Mouse (Mus musculus) 416B (cell line): ENCODE measurements at regions not wholly inside any gene's neighbourhood (a gene's known extent, or its start where the extent isn't known, plus 50 kb on each side); places are given as distances from the start of the nearest gene placed in this dataset.

ENCODE experiments used
- DNase-seq: peaks from one replicate; pipeline ENCODE4 v3.0.0; 2011; ENCODE audit warnings: low read depth

DNA sequence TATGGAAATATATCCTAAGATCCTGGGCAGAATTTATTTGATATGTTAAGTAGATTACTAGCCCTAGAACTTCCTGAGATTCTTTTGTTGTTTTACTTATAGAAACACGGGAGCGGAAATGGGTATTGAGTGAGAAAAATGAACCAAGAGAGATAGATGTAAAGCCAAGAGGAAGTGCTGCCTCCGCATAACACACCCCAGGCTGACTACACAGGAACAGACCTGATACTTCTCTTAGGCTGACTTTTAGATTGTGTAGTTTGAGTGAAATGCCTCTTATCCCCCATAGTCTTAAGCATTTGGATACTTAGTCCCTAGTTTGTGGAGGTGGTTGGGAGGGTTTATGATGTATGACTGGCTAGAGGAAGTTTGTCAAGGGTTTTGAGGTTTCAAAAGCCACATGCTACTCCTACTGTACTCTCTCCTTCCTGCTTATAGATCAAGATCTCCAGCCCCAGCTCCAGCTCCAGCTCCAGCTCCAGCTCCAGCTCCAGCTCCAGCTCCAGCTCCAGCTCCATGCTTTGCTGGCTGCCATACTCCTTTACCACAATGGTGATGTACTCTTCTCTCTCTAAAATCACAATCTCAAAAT, 210.0 kb upstream of the Nrp1 start:
- peak; percentile 90 for DNase-seq

DNA sequence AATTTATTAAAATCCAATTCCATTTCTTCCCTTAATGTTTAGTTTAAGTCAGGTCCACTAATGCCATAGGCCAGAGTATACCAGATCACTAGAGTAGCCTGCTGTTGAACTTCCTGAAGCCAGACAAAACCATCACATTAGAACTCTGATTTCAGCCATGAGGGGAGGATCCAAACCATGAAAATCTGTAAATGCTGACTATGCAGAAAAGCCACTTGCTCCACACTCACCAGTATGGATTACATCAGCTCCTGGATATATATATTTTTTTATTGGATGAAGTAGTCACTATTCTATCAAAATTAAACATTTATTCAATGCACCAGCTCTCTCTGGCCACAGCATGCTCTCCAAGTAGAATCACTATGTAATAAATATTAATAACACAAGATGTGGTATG, 202.8 kb upstream of the Nrp1 start:
- DNase-seq: no peak

DNA sequence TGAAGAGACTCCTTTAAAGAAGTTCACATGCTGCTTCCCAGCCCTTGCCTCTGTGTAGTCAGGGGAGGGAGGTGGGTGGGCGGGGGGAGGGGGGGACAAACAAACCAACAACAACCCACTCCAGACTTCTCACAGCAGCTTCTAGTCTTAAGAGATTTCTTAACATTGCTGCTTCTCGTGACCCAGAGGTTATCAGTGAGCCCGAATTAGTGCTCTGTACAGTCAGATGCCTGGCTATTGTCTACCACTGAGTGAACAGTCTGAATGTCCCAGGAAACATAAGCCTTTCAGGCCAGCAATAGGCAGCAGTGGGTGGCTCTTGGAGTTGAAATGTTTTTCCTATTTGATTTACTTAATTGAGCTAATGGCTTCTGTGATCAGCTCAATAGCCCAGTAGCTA, 202.2 kb upstream of the Nrp1 start:
- DNase-seq: no peak

DNA sequence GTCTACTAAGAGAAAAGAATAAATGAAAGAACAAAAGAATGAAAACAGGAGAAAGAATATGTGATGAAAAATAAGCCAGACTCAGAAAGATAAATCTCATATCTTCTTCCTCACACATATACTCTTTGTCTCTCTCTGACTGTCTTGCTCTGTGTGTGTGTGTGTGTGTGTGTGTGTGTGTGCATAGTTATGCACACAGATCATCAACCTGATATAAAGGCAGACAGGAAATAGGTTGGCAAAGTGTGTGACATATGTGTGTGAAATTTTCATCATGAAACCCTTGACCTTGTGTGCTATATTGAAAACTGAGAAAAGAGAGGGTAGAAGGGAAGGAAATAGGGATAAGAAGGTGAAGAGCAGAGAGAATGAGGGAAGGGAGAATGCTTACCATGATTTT, 195.5 kb upstream of the Nrp1 start:
- DNase-seq: no peak

DNA sequence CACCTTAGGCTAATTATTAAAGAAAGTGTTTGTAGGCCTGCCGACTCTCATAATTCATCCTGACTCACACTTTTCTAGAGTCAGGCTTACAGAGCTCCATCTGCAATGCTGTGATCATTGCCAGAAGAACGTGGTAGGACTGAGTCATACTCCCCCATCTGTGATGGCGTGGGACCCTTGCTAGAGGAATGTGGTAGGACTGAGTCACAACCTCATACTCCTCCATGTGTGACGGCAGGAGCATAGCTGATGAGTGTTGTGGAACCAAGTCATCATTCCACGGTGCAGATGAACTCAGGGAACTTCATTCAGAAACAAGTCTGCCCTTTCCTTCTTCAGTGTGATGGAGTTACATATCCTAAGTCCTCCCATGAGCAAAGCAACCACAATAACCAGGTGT, 193.4 kb upstream of the Nrp1 start:
- peak; percentile 73 for DNase-seq

DNA sequence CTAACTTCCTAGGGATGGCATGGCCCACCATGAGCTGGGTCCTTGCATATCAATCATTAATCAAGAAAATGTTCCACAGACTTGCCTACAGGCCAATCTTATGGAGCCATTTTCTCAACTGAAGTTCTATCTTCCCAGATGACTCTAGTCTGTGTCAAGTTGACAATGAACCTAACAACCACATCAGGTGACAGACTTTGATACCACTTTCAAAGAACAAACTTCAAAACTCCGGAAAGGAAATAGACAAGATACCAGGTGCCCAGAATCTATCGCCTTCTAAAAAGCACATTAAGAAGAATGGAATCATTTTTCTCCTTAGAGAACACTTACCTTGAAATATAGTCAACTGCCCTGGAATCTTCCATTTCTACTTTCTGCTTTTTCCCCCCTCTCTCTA, 192.8 kb upstream of the Nrp1 start:
- DNase-seq: no peak

DNA sequence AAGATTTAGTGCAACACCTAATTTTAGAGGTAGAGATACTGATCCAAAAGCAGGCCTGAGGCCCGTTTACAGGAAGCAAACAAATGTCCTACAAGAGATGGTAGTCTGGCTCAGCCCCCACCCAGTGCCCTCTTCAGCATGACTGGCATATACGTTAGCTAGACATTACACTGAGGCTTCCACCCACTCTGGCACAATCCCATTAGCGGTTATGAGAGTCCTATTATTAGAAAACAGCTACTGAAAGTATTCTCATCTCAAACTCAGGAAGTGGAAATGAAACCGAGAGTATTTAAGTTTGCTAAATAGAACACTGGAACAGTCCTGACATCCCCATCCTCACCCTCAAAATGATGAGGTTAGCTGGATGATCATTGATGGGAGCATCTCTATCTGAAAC, 192.3 kb upstream of the Nrp1 start:
- DNase-seq: peak; percentile 10

DNA sequence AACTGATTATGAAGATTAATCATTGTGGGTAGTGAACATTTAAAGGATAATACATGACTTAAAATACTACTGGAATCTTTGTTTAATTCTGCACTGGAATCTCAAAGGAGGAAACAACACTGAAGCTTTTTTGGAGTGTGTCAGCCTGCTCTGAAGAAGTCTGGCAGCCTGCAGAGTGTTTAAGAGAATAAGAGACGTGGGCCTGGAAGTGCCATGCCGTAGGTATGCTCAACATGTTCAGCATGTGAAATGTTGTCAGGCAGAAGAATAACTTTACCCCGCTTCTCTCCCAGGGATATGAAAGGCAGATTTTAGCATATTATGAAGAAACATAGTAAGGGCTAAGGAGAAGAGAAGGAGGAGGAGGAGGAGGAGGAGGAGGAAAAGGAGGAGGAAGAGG, 189.6 kb upstream of the Nrp1 start:
- no peak for DNase-seq

DNA sequence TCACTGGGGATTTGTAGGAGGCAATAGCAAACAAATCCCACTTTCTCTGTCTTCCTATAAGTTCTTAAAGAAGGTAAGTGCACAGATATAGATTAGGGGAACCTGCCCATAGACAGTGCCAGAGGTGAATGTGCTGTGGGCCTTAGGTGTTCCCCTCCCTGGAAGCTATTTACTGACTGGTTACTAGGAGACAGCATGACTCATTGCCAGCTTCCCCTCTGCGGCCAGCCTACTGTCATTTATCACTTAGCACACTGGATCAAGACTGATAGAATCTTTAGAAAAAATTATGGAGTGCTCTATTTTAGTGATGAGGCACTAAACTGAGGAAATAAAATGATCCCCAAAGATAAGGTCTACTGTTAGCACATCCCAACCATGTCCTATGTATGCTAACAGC, 187.3 kb upstream of the Nrp1 start:
- DNase-seq: peak; percentile 91

DNA sequence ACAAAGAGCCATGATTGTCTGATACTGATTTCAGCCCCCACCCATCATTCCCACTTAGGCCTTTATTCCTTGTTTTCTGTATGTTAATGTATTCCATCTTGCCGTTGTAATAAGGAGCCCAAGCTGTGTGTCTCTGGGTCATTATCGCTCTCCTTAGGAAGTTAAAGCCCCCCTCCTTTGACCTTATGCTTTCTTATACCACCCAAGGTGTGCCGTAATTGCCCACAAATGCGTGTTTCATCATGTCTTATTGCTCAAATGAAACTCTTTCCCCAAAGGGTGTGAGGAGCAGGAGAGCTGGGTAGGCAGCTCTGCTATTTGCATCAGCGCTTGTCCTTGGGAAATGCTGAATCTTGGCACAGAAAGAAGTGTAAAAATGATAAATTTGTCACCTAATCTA, 178.2 kb upstream of the Nrp1 start:
- DNase-seq: no peak

DNA sequence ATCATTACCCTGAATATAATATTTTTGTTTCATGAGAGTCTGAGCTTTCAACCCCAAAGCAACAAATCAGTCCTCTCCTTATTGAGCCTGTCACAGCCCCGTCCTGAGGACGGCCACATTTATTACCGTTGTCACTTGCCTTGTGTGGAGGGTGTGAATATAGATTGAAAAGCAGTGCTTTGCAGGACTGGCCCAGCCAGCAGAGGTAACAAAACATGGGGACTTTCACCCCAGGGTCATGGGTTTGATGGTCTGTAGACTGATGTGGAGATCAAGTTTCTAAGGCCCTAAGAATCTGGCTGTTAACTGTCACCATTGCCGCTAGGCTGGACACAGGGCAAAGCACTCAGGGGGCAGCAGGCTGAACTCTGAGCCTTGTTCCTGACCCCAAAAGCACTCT, 175.3 kb upstream of the Nrp1 start:
- DNase-seq: no peak

DNA sequence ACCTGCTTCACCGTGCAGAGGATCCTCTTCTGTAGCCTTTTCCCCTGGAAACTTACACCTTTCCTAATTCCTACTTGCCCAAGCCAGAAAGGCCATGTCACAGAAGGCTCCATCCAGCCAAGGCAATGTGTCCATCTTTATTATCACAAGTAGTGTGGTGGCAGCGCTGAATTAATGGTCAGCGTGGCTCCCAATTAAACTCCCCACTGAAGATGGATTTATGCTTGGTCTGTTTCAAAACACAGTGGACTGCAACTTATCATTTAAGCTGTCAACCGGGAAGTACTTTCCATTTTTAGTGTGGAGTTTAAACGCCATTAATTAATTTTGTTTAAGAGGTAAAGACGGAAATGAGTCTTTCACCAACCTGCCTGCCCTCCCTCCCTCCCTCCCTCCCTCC, 170.1 kb upstream of the Nrp1 start:
- DNase-seq: no peak

DNA sequence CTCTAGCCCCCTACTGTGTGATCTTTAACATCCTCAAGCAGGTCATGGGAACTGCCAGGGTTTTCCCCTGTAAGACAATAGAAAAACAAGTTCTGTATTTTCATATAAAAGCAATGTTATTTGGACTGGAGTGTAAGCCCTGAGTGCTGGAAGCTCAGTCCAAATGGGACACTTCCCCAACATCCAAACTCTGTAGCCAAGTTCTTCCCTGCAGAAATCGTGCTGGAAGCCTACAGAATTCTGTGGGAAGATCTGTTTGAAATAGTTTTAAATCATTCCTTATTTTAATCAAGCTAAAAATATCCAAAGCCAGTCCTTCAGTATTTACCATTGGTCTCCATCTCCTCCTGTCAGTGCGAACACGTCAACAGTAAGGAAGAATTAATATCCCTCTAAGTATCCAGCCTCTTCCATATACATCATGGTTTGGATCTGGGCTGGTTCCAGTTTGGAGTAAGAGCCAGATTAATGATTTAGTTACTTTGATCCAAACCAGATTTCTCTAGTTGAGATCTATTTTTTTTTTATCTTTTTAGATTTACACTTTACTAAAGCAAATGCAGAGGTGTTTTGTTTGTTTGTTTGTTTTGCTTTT, 165.0 kb upstream of the Nrp1 start:
- no peak for DNase-seq

DNA sequence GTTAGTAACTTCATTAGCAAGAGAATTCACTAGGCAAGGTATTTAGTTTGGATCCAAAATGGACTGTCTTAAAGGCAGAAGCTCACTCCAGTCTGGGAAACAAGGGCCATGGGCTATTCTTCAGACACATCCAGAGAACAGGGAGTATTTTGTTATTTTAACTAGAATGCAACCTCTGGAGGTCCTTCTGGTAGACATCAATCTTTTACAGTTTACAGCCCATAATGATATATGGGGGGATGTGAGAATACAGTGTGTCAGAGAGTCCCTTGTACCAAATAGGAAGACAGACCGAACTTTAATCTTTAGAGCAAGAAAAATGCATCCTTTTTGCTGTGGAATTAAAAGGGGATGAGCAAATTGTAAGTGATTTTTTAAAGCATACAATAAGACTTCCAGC, 157.6 kb upstream of the Nrp1 start:
- DNase-seq: no peak

DNA sequence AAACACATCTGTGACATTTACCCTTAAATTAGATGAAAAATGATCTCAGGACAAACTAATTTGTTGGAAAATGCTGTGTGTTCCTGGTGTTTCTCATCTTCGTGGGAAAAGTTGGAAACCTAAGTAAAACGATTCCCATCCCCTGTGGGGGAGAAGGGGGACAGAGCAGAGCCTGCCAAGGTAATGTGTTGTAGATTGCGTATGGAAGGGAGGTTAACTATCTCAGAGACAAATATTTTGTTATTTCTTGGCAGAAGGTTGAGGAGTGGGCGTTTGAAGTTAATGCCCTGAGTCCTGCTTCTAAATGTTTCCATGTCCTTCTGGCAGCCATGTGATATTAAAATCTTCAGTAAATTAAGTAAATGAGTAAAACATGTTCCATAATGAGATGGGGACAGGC, 156.8 kb upstream of the Nrp1 start:
- no peak for DNase-seq

DNA sequence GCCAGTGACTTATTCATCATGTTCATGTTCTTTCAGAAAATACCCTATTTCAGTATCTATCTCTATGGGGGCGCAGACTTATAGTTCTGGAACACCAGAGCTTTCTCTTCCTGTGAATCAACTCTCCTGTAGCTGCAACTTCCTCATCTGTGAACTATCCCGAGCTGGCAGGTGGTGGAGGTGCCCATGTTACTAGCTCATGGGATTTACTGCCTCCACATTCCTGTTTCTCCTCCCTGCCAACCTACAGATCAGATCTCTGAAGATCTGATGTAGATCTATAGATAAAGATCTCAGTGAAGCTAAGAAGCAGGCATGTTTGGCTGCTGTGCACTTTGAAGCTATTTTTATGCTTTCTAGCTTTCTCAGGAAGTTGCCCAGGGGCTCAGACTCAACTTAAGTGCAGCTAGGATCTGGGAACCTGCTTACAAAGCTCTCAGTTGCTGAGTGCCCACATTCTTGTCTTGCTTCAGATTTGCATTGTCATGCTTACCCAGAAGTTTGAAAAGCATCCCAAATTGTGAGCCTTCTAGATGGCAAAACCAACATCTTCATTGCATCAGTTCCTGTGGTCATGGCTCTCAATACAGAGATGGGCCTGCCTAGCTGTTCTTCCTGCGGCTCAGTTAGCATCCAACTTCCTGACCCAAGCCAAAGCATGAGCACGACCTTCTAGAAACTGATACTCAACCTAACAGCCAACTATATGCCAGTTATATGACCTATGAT, 156.1 kb upstream of the Nrp1 start:
- peak; percentile 96 for DNase-seq

DNA sequence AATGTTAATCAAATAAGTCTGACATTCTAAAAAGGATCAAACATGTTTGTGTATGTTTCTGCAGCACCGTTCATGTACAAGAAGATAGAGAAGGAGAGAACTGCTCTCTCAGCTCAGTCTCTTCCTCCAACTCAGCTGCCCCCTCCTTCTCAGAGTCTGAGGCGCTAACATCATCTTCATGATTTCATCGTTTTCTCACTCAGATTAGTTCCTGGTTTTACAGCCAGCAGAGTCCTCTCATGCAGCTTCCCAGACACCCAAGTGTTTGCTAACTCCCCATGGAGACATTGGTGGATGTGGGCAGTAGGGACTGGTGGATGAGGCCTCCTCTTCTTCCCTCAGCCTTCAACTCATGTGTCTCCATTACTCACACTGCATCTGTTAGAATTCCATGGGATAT, 153.6 kb upstream of the Nrp1 start:
- no peak for DNase-seq

DNA sequence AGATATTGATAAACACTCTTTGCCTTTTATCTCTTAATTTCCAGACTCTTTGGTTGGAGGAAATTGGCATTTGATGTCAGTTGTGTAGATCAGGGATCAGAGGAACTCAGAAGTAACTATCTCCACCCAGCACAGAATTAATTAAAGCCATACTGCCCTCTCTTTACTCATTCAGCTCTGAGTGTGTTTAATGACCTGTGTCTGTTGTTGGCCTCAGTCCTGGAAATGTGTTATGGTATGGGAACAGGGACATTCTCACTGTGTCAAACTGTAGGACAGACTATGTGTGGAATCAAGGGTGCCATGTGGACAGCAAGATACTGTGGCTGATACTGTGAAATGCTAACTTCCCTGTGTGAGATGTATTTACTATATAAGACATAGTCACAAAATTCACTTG, 151.3 kb upstream of the Nrp1 start:
- DNase-seq: no peak

DNA sequence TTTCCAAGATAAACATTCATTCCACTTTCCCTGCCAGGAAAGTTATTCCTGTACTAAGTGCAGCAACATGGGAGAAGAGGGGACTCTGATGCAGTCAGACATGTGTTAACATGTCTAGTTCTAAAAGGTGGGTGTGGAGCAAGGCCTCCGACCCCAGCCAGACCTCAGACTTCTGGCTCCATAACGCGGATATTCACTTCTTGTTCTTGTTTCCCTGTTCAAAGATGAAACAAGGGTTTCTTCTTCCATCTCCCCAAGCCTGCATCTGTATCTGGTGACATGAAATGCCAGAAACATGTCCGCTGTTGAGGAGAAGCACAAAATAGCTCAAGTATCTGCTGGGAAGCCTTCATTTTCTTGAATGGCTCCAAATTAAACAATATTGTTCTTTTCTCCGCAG, 147.6 kb upstream of the Nrp1 start:
- DNase-seq: no peak

DNA sequence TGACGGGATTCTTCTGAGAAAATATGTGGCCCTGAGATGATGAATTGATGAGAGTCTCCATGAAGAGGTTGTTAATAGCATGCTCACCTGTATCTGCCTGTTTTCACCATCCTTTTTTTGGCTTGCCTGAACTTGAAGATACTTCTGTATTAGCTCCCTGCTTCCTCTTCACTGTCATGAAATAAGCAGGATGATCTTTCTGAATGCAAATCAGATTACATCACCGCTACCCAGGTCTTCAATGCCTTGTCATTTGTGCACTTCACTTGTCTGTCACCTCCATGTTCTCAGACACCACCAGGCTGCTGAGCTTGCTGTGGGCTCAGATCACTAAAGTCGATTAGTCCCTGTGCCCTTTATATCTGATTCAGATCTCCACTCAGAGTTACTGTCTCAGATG, 146.2 kb upstream of the Nrp1 start:
- DNase-seq: no peak

DNA sequence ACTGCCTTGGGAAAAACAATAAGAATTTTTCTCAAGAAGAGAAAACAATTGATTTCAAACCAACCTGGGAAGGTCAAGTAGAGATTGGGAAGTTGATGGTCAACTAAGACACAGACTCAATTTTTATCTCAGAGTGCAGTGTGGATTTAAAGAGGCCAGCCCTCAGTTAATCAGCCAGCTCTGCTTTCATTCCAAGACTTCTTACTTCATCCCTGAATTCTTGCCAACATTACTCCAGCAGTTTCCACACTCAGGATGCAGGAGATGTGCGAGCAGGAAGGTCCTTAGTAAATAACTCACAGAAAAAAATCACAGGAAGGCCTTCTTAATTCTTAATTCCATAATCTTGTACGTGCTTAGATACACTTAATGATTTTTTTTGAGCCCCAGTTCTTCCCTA, 144.1 kb upstream of the Nrp1 start:
- no peak for DNase-seq

DNA sequence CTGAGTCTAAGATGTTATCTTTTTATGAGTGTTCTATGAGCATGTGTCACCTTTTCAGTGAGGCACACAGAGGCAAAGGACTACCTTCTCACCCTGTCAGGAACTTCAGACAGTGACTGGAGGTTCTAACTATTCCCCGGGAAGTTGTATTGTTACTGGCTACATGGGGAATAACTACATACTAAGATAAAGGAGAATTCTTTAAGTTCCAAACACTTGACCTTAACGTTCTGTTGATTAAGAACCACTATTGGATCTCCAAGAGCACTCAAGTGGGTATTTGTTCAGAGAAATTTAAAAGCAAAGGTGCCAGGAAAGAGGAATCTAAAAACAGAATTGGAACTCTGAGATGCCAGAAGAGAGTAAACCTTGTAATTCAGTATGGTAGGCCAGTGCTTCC, 139.5 kb upstream of the Nrp1 start:
- no peak for DNase-seq

DNA sequence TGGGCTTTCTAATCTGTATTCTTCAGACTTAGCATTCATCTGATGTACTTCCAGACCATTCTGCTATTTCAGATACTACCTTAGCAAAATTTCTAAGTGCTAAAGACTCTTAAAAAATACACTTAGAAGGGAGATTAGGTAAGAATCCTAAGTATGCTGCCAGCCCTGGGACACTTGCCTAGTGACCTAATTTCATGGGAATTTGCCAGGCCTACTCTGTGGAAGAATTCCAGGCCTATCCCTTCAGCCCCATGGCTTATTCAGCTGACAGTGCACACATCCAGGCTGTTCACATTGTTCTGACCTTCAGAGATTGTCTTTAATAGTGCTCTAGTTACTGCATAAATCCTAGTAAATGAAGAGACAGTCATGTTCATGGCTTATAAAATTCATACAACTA, 138.9 kb upstream of the Nrp1 start:
- no peak for DNase-seq

DNA sequence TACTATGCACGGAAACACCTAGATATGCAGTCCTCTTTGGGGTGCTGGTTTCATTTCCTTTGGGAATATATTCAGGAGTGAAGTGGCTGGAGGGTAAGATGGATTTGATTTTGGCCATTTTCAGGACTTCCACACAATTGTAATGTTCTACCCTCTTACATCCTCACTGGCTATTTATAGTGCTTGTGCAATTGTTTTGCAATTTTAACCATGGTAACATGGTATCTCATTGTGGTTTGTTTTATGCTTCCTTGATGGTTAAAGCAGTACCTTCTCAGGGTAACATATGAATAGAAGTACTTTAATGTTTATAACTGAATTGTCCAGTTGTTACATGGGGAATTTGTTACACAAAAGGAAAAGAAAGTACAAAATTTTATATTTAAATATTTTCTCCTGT, 135.3 kb upstream of the Nrp1 start:
- peak; percentile 90 for DNase-seq
